Mouse (Mus musculus) limb, embryonic 11.5 days (tissue): ENCODE measurements at regions not wholly inside any gene's neighbourhood (a gene's known extent, or its start where the extent isn't known, plus 50 kb on each side); places are given as distances from the start of the nearest gene placed in this dataset.

Experiments used
- ATAC-seq: fragments of 200-750 bp; cut with Nextera tagmentation; 2 replicates; pipeline ENCODE4 v1.8.0; 2017; ENCODE audit warnings: low read depth; ENCODE audit not compliant: insufficient number of reproducible peaks, low FRiP score, low TSS enrichment
- DNase-seq: peaks from one replicate; pipeline ENCODE4 v3.0.0-alpha.2; 2015; ENCODE audit warnings: low spot score
- H3K27ac ChIP-seq: fragments of 300-500 bp; sonication (generic); replicated peaks from 2 replicates; pipeline ENCODE4 v1.5.1; 2014; ENCODE audit warnings: low read depth, mild to moderate bottlenecking, low read length
- H3K27me3 ChIP-seq: fragments of 300-500 bp; sonication (generic); 2 replicates; pipeline ENCODE4 v1.6.1; 2014; ENCODE audit warnings: mild to moderate bottlenecking, low read length, mixed read lengths; ENCODE audit not compliant: control insufficient read depth, insufficient read depth
- H3K36me3 ChIP-seq: fragments of 300-500 bp; sonication (generic); 2 replicates; pipeline ENCODE4 v1.6.1; 2014; ENCODE audit warnings: mild to moderate bottlenecking, low read length, moderate library complexity, mixed read lengths; ENCODE audit not compliant: control insufficient read depth, insufficient read depth
- H3K4me1 ChIP-seq: fragments of 300-500 bp; sonication (generic); 2 replicates; pipeline ENCODE4 v1.6.1; 2014; ENCODE audit warnings: low read length, mixed read lengths; ENCODE audit not compliant: control insufficient read depth, insufficient read depth
- H3K4me2 ChIP-seq: fragments of 300-500 bp; sonication (generic); 2 replicates; pipeline ENCODE4 v1.6.1; 2014; ENCODE audit warnings: low read depth, mild to moderate bottlenecking, moderate library complexity; ENCODE audit not compliant: severe bottlenecking
- H3K4me3 ChIP-seq: fragments of 300-500 bp; sonication (generic); 2 replicates; pipeline ENCODE4 v1.5.1; 2014; ENCODE audit warnings: low read depth, low read length
- H3K9ac ChIP-seq: fragments of 300-500 bp; sonication (generic); 2 replicates; pipeline ENCODE4 v1.6.1; 2014; ENCODE audit warnings: mild to moderate bottlenecking, low read length
- H3K9me3 ChIP-seq: fragments of 300-500 bp; sonication (generic); 2 replicates; pipeline ENCODE4 v1.6.1; 2016; ENCODE audit warnings: low read length; ENCODE audit not compliant: control insufficient read depth
- WGBS: fragments of 180-500 bp; shearing (Covaris S2); extraction: QIAGEN DNeasy Blood & Tissue Kit; methylation state at CpG from one replicate; pipeline ENCODE4 v1.1.7; 2014; 5-methylcytosine and 5-hydroxymethylcytosine counted together

DNA sequence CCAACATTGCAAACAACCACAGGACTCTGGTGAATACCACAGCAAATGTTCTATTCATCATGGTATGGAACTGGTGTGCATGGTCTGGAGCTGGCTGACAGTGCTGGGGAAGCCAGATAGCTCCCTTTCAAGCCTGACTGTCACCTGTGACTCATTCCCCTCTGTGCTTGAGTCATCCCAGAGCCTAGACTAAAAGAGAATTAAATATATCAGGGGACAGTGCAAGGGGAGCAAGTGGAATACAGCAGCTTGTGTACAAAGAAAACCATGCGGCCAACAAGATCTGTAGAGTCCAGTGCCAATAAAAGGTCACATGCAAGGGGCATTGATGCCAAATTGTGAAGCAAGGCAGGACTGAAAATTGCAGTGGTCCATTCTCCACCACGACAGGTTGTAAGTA, 117.7 kb downstream of the Pah start:
- ATAC-seq (no peak), DNase-seq (no peak)
- H3K4me3 ChIP-seq = no peak overlapping the region
- no peaks in the 10 kb centered on the region for H3K9me3 ChIP-seq
- no peaks in the 10 kb centered on the region for H3K36me3 ChIP-seq
- WGBS = 76% methylated on average over 2 of the region's 2 CpGs
- no peaks in the 10 kb centered on the region for H3K4me1 ChIP-seq
- H3K27me3 ChIP-seq = no peaks in the 10 kb centered on the region
- H3K9ac ChIP-seq = no peak overlapping the region
- no peak overlapping the region for H3K27ac ChIP-seq
- no peak overlapping the region for H3K4me2 ChIP-seq

DNA sequence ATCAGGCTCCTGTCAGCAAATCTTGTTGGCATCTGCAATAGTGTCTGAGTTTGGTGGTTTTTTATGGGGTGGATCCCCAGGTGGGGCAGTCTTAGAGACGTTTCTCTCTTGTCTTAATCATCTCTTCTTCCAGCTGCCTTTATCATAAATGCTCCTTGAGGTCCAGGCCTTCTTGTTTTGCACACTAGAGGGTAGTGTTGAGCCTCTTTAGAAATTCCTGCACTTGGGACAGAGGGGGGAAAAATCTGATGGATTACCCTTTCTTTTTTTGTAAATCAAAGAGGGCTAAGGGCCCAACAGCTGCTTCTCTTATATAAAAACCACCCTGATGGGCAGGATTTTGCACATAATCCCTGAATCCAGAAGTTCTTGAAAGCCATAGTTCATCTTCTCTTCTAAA, 127.5 kb downstream of the Pah start:
- no peaks in the 10 kb centered on the region for H3K9me3 ChIP-seq
- no peak overlapping the region for H3K4me2 ChIP-seq
- no peak overlapping the region for H3K27ac ChIP-seq
- no peak overlapping the region for H3K9ac ChIP-seq
- ATAC-seq (no peak), DNase-seq (peak; percentile 41)
- no peaks in the 10 kb centered on the region for H3K4me1 ChIP-seq
- H3K27me3 ChIP-seq = no peaks in the 10 kb centered on the region
- 18% methylated on average over 1 of the region's 1 CpGs for WGBS
- no peak overlapping the region for H3K4me3 ChIP-seq
- no peaks in the 10 kb centered on the region for H3K36me3 ChIP-seq

DNA sequence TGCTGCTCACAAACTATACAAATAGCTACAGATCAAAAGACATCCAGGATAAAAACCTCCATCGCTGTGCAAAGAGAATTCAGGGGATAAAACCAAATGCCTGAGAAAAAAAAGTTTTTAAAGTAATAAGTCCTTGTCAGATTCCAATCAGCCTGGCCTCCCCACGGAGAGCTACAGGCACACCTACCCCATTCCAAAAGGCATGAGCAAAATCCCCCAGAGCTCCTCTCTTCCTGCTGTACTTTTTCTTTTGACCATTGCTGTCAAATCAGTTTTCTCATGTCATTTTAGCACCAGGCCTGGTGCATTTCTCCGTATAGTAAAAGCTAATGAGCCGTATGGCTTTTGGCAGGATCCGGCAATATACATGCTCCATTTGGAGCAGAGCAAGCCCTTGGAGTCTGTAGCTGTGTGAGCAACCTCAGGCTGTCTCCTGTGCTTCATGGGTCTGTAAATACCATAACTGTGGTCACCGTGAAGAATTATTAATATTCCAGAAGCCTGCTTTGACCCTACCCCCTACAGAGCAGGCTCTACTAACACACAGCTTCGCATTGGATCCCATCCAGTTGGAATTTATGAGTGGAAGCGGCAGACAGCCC, 130.6 kb downstream of the Pah start:
- Histone ChIP-seq H3K27me3 (no peaks in the 10 kb centered on the region), H3K9ac (no peak overlapping the region), H3K4me1 (no peaks in the 10 kb centered on the region), H3K9me3 (no peaks in the 10 kb centered on the region), H3K27ac (no peak overlapping the region), H3K4me3 (no peak overlapping the region), H3K4me2 (no peak overlapping the region), H3K36me3 (no peaks in the 10 kb centered on the region)
- ATAC-seq = no peak
- whole genome bisulfite sequencing = 83% methylated on average over 8 of the region's 8 CpGs
- no peak for DNase-seq

DNA sequence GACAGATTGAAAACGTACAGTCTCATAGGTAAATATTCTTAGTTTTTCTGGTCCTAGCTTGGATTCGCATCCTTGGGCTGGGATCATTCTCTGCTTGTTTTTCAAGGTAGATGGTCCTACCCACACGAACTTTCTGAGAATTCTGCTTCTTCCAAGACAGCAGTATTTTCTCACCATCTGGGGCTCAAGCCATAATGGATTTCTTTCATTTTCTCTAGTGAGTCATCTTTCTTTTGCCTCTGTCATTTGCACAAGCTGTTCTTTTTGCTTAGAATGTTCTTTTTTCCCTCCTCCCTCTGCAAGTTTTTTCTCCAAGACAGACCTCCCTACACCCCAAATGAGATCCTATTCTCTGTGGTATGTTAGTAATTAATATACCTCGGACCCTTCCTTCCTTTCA, 132.5 kb downstream of the Pah start:
- H3K4me1 ChIP-seq = no peaks in the 10 kb centered on the region
- no peak overlapping the region for H3K9ac ChIP-seq
- no peak for DNase-seq
- no peaks in the 10 kb centered on the region for H3K9me3 ChIP-seq
- H3K27me3 ChIP-seq = no peaks in the 10 kb centered on the region
- no peak overlapping the region for H3K4me3 ChIP-seq
- H3K36me3 ChIP-seq = no peaks in the 10 kb centered on the region
- H3K27ac ChIP-seq = no peak overlapping the region
- WGBS = 75% methylated on average over 4 of the region's 4 CpGs
- no peak for ATAC-seq
- H3K4me2 ChIP-seq = no peak overlapping the region

DNA sequence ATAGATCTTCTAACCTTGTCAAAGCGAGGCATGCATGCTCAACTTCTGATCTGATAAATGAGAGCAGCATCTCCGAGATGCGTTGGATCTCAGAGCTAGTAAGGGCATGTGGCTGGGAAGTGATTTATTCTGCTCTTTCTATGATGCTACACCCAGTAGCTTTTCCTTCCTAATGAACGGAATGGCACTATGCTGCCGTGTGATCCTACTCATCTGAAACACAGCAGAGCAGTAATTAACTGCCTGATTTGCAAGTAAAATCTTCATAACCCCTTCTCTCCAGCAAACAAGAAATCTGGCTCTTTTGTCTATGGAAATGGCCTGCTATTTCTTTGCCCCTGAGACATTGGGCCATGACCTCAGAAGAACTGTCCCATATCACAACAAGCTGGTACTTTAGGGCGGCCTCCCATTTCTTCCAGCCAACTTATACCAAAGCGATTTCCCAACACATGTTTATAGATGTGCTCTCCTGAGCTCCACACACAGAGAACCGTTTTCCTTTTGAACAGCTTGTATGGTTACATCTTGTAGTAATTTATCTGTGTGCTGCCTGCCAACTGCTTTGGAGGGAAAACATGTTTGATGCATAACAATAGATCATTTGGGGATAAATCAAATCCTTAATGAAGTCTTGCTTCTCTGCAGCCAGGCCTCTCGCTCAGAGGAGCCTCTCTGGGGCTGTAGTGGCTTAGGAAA, 144.6 kb downstream of the Pah start:
- no peaks in the 10 kb centered on the region for H3K9me3 ChIP-seq
- no peaks in the 10 kb centered on the region for H3K27me3 ChIP-seq
- no peak overlapping the region for H3K27ac ChIP-seq
- no peak overlapping the region for H3K4me2 ChIP-seq
- DNase-seq (no peak), ATAC-seq (no peak)
- 81% methylated on average over 9 of the region's 9 CpGs for WGBS
- H3K4me3 ChIP-seq = no peak overlapping the region
- H3K4me1 ChIP-seq = no peaks in the 10 kb centered on the region
- no peaks in the 10 kb centered on the region for H3K36me3 ChIP-seq
- H3K9ac ChIP-seq = no peak overlapping the region

DNA sequence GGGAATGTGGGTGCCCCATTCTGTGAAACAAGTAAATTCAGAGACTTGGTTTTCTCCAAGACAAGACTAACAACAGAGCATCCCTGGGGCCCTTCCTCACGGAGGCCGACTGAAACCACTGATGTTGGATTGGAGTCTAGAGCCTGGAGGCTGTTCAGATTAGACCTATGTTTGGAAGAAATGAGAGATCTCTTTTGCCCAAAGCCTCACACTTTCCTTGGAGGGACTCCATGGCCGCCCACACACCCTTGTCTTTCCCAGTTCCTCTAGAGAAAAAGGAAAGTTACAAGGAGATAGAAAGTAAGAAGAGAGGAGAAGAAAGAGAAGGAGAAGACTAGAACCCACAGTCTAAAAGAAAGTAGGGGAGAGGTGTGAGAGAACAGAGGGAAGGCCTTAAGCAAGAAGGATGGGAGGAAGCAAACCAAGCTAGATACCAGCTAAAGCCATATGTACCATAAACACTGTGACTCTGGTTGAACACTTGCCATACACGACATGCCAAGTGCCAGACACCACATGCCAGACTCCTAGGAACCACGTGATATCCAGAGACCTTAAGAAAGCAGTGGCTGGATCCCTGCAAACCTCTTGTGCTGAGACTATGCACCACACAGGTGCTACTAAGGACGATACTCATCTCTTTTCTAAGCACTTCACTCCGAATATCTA, 145.3 kb downstream of the Pah start:
- H3K27ac ChIP-seq = no peak overlapping the region
- H3K27me3 ChIP-seq = no peaks in the 10 kb centered on the region
- WGBS = 86% methylated on average over 7 of the region's 7 CpGs
- DNase-seq (no peak), ATAC-seq (no peak)
- no peaks in the 10 kb centered on the region for H3K4me1 ChIP-seq
- H3K9me3 ChIP-seq = no peaks in the 10 kb centered on the region
- H3K4me2 ChIP-seq = no peak overlapping the region
- no peak overlapping the region for H3K4me3 ChIP-seq
- H3K9ac ChIP-seq = no peak overlapping the region
- no peaks in the 10 kb centered on the region for H3K36me3 ChIP-seq

DNA sequence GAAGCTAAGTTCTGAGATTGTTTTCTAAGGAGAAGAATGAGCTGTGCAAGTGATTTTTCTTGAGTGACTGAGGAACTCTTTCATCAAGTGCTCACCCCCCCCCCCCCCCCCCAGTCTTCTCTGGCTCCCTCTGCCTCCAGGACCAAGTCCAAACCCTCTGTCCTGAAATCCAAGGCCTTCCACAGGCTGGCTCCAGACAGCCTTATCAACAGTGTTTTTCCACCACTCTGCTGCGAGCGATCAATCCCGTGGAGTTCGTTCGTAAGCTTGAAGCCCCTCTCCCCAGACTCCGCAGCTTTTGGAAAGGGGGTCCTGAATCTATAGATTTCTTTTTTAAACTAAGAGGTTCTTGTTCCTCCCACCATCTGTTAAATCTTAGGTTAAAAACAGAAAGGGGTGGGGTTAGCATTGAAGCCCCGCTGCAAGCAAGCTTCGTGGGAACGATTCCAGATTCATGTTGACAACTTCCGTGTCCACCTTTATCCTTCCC, 146.1 kb downstream of the Pah start:
- 92% methylated on average over 10 of the region's 10 CpGs for WGBS
- no peak overlapping the region for H3K27ac ChIP-seq

DNA sequence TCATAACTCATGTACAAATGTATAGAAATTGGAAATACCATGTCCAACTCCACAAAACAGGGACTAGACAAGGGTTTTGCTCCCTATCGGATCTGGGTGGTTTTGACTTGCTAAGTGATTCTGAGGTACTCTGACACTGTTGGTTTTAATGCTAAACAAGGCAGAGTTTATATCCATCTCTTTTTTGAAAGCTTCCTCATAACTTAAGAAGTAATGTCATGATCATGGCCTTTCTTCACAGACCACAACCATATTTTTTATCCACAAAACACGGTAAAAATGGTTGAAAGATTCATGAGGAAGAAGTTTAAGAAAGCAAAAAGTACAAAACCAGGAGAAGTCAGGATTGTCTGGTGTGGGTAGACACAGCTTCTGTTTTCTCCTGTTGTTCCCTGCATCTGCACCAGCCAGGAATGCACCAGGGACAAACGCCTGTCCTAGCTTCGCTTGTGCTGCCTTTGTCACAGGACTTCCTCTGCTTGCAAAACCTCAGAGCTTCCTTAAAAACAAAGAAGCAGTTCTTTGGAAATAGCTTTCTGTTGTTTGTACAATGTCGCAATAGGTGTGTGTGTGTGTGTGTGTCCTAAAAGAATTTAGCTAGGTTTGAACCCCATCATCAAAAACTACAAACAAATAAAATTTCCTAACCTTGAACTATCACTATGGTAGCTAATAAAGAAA, 153.3 kb downstream of the Pah start:
- Histone ChIP-seq H3K36me3 (no peaks in the 10 kb centered on the region), H3K27ac (no peak overlapping the region), H3K4me2 (no peak overlapping the region), H3K9ac (no peak overlapping the region), H3K4me3 (no peak overlapping the region), H3K27me3 (no peaks in the 10 kb centered on the region), H3K9me3 (no peaks in the 10 kb centered on the region), H3K4me1 (no peaks in the 10 kb centered on the region)
- ATAC-seq = no peak
- no peak for DNase-seq
- WGBS = 89% methylated on average over 5 of the region's 5 CpGs

More for the DNA sequence above, 146.1 kb downstream of the Pah start:
- H3K27me3 ChIP-seq = no peaks in the 10 kb centered on the region
- no peak for ATAC-seq
- no peak for DNase-seq
- H3K9ac ChIP-seq = no peak overlapping the region
- no peak overlapping the region for H3K4me2 ChIP-seq
- H3K9me3 ChIP-seq = no peaks in the 10 kb centered on the region
- H3K4me3 ChIP-seq = no peak overlapping the region
- H3K4me1 ChIP-seq = no peaks in the 10 kb centered on the region
- H3K36me3 ChIP-seq = no peaks in the 10 kb centered on the region
